Mouse (Mus musculus): ENCODE measurements around the gene Slc35g1. TPM values are rescaled to one million over a fixed set of nuclear protein-coding genes. Genes with fewer than 3 reads are reported as not detected.

Slc35g1 gene
- 2.2 TPM for polyA plus RNA-seq (2014; fragmentation: Illumina TruSeq; extraction: RNeasy Lipid Tissue Mini Kit (QIAGEN cat#74804); ENCODE audit: insufficient read depth, low read depth, low replicate concordance)

GRCm38 (mm10) chr19:38395701-38396632 is at the start of gene Slc35g1:
Gene Slc35g1 (plus strand): TSS chr19:38395980.

Other genes starting within 250 kb of the Slc35g1 start
- gene Fra10ac1, start 171.8 kb upstream of the Slc35g1 start, polyA plus RNA-seq (2014; fragmentation: Illumina TruSeq; extraction: RNeasy Lipid Tissue Mini Kit (QIAGEN cat#74804); ENCODE audit: insufficient read depth, low read depth, low replicate concordance) = 12.1 TPM
- 0.20 TPM for gene Lgi1, start 131.4 kb upstream of the Slc35g1 start, polyA plus RNA-seq (2014; fragmentation: Illumina TruSeq; extraction: RNeasy Lipid Tissue Mini Kit (QIAGEN cat#74804); ENCODE audit: insufficient read depth, low read depth, low replicate concordance)
- gene Plce1, start 85.1 kb downstream of the Slc35g1 start, polyA plus RNA-seq (2014; fragmentation: Illumina TruSeq; extraction: RNeasy Lipid Tissue Mini Kit (QIAGEN cat#74804); ENCODE audit: insufficient read depth, low read depth, low replicate concordance) = 4.2 TPM